Mouse (Mus musculus) liver, embryonic 11.5 days (tissue): ENCODE measurements around the gene Cox4i1. TPM values are rescaled to one million over a fixed set of nuclear protein-coding genes. Genes with fewer than 3 reads are reported as not detected.

ENCODE experiments used
- polyA plus RNA-seq: library from polyadenylated mRNA; unstranded; fragments of >200 nt; fragmentation: Nextera tagmentation; extraction: Ambion mirVana; gene quantifications from 2 replicates; pipeline ENCODE4 v1.2.1, GENCODE M21; 2014

Cox4i1 gene
- polyA plus RNA-seq, 1 experiment from 2014 or later = 1,118 TPM

Other genes with a start within 250 kb of the Cox4i1 start
- 125 and 127 TPM in 2 replicates for gene Gins2, start 78.9 kb upstream of the Cox4i1 start, polyA plus RNA-seq
- 1.6 and 4.1 TPM in 2 replicates for gene 1190005I06Rik, start 20.6 kb upstream of the Cox4i1 start, polyA plus RNA-seq
- gene Gm27021, start 143 bp upstream of the Cox4i1 start, polyA plus RNA-seq = 0.69 and 2.4 TPM in 2 replicates
- 265 and 295 TPM in 2 replicates for gene Emc8, start 351 bp downstream of the Cox4i1 start, polyA plus RNA-seq
- 10.5 and 12.3 TPM in 2 replicates for gene Irf8, start 68.1 kb downstream of the Cox4i1 start, polyA plus RNA-seq